Mouse (Mus musculus): ENCODE measurements around the gene Csnk2a2. TPM values are rescaled to one million over a fixed set of nuclear protein-coding genes. Genes with fewer than 3 reads are reported as not detected.

Csnk2a2 gene
- polyA plus RNA-seq, 1 experiment from 2014 or later = 11.1 TPM

DNA sequence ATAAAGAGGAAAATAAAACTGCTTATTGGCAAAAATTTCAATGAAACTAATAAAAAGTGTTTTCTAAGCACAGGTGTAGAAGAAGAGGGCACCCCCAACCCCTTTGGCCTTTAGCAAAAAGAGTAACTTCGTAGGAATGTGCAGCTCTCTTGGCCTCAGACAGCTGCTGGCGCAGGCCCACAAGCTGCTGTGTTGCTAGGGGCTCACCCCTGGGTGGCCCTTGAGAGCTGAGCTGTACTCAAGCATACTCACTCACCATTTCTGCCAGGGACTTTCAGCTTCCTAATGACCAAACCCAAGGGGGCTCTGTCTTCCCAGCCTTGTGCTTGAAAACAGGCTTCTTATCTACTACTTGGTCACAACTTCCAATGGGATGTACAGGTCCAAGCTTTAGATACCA, 23.3 kb downstream of the Csnk2a2 start:
- no peaks in the 10 kb centered on the region for H3K4me1 ChIP-seq
- no peaks in the 10 kb centered on the region for H3K9me3 ChIP-seq
- 81% methylated on average over 2 of the region's 2 CpGs for WGBS
- H3K4me2 ChIP-seq = no peak overlapping the region
- no peak overlapping the region for H3K27ac ChIP-seq
- ATAC-seq (ENCODE audit: insufficient number of reproducible peaks, low FRiP score, low TSS enrichment, low read depth) = no peak
- H3K27me3 ChIP-seq = no peaks in the 10 kb centered on the region
- no peak overlapping the region for H3K9ac ChIP-seq
- H3K4me3 ChIP-seq = no peak overlapping the region
- peaks cover 61% of the 10 kb centered on the region for H3K36me3 ChIP-seq

DNA sequence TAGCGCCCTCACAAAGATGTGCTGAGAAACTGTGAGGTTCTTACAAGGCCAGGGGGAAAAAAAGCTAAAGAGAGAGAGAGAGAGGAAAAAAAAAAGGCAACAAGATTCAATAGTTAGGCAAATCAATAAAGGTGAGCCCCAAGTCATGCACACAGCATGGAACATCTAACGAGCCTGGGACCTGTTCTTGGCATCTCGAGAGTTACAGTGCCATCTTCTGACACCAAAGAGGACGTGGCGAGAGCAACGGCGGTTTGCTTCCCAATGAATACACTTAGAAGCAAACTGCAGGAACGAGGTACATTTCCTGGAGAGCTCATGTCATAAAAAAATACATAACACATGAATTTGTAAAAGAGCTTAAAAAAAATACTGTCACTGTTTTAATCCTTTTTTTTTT, 37.3 kb downstream of the Csnk2a2 start:
- Histone ChIP-seq H3K4me2 (no peak overlapping the region), H3K9me3 (no peaks in the 10 kb centered on the region), H3K4me3 (no peak overlapping the region), H3K27ac (no peak overlapping the region), H3K36me3 (peaks cover 91% of the 10 kb centered on the region), H3K4me1 (no peaks in the 10 kb centered on the region), H3K9ac (no peak overlapping the region), H3K27me3 (no peaks in the 10 kb centered on the region)
- ATAC-seq (ENCODE audit: insufficient number of reproducible peaks, low FRiP score, low TSS enrichment, low read depth) = no peak
- 62% methylated on average over 8 of the region's 8 CpGs for WGBS

DNA sequence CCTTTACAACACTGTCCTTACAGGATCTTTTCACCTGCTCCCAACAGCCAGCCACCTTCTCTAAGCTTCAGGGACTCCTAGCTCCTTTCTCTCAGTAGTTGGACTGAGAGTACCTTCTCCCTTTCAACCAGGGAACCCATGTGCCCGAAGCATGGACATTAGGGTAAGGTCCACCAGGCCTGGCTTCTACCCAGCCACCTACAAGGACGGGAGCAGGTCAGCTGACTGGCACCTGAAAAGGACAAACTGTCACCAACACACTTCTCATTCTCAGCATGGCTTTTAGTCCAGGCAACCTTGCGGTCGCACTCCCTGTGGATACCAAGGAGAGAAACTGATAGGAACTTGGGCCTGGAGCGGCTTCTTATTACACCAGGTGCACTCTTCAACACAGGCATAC, 39.6 kb downstream of the Csnk2a2 start:
- WGBS = 97% methylated on average over 5 of the region's 5 CpGs
- Histone ChIP-seq H3K36me3 (peaks cover 78% of the 10 kb centered on the region), H3K9me3 (no peaks in the 10 kb centered on the region), H3K4me1 (no peaks in the 10 kb centered on the region), H3K4me3 (no peak overlapping the region), H3K27ac (no peak overlapping the region), H3K27me3 (no peaks in the 10 kb centered on the region), H3K9ac (no peak overlapping the region), H3K4me2 (no peak overlapping the region)
- ATAC-seq (ENCODE audit: insufficient number of reproducible peaks, low FRiP score, low TSS enrichment, low read depth) = no peak

DNA sequence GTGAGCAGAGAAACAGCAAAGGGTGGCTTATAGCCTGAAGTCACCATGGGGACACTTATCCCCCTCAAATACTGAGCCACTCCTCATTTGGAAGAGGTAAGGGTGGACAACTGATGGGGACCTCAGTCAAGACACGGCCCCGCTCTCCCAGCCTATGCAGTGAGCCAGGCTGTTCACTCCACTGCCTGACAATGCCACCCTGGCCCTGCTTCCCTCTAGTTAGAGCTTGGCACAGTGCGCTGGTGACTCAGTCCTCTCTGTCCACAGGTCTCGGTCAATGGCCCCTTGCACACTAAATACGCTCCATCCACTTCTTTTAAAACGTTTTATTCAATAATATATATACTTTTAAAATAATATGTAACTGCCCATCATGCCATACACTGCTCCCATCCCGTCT, 42.2 kb downstream of the Csnk2a2 start:
- Histone ChIP-seq H3K27me3 (no peaks in the 10 kb centered on the region), H3K4me3 (no peak overlapping the region), H3K4me1 (no peaks in the 10 kb centered on the region), H3K9me3 (no peaks in the 10 kb centered on the region), H3K4me2 (no peak overlapping the region), H3K36me3 (peaks cover 55% of the 10 kb centered on the region), H3K9ac (no peak overlapping the region), H3K27ac (no peak overlapping the region)
- no peak for ATAC-seq (ENCODE audit: insufficient number of reproducible peaks, low FRiP score, low TSS enrichment, low read depth)
- 89% methylated on average over 7 of the region's 7 CpGs for WGBS

DNA sequence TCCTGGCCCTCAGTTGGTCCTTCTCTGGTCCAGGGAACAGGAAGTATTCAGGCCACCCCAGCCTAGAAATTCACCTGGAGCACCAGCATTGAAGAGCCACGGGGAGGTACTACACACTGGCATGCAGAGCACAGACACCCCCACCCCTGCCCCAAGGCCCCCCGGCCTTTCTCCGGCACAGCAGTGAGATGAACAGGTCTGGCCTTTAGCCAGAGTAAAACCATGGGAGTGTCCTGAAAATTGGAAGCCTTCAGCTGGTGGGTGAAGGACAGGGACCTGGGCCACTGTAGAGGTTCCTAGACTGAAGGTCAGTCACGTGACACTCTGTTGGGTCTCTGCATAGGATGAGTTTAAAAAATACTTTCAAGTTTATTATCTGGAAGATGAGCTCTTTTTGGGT, 44.8 kb downstream of the Csnk2a2 start:
- 84% methylated on average over 4 of the region's 4 CpGs for WGBS
- H3K36me3 ChIP-seq = peaks cover 33% of the 10 kb centered on the region
- H3K27ac ChIP-seq = no peak overlapping the region
- H3K27me3 ChIP-seq = no peaks in the 10 kb centered on the region
- H3K4me1 ChIP-seq = no peaks in the 10 kb centered on the region
- no peak overlapping the region for H3K4me3 ChIP-seq
- no peaks in the 10 kb centered on the region for H3K9me3 ChIP-seq
- no peak overlapping the region for H3K9ac ChIP-seq
- H3K4me2 ChIP-seq = no peak overlapping the region
- ATAC-seq (ENCODE audit: insufficient number of reproducible peaks, low FRiP score, low TSS enrichment, low read depth) = no peak

DNA sequence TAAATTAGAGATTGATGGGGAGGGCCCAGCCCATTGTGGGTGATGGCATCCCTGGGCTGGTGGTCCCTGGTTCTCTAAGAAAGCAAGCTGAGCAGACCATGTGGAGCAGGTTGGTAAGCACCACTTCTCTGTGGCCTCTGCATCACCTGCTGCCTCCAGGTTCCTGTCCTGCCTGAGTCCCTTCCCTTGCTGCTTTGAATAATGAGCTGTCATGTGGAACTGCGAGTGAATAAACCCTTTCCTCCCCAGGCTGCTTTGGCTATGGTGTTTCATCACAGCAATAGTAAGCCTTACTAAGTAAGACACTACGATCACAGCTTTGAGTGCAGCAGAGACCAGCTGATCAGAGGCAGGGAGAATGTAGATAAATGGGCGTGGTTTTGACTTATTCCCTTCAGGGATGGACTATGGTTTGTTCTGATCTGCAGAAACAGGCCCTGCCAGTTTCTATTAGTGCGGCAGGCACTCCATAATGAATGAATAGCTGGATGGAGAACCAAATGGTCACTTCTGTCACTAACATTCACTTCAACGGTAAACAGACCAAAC, 48.3 kb downstream of the Csnk2a2 start:
- WGBS = 48% methylated on average over 5 of the region's 5 CpGs
- H3K9me3 ChIP-seq = no peaks in the 10 kb centered on the region
- H3K4me2 ChIP-seq = no peak overlapping the region
- H3K4me1 ChIP-seq = no peaks in the 10 kb centered on the region
- H3K9ac ChIP-seq = no peak overlapping the region
- H3K27ac ChIP-seq = no peak overlapping the region
- no peak for ATAC-seq (ENCODE audit: insufficient number of reproducible peaks, low FRiP score, low TSS enrichment, low read depth)
- no peak overlapping the region for H3K4me3 ChIP-seq
- no peaks in the 10 kb centered on the region for H3K27me3 ChIP-seq
- no peaks in the 10 kb centered on the region; the same call in 1 of the 2 replicates for H3K36me3 ChIP-seq

DNA sequence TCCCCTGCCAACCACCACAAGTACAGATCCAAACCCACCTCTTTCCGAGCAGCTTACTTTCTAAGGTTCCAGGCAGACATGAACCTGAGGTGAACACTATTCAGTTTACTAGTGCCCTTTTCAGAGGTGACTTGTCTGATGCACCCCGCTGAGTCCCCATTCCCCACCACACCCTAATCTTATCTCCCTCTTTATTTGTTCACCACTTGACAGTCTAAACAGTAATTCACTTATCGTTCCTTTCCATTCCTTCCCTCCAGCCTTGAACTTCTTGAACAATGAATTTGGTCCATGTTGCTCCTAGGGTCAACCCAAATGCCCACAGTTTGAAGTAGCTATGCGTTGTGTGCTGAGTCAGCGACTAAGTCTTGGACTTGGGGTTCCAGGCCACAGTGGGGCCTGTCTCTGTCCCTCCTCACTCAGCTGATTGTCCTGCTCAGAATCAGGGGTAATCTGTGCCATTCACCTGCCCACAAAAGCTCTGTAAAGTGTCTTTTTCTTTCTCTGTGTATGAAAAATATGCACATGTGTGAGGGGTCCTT, 49.6 kb downstream of the Csnk2a2 start:
- 86% methylated on average over 5 of the region's 5 CpGs for WGBS
- no peak overlapping the region for H3K4me2 ChIP-seq

DNA sequence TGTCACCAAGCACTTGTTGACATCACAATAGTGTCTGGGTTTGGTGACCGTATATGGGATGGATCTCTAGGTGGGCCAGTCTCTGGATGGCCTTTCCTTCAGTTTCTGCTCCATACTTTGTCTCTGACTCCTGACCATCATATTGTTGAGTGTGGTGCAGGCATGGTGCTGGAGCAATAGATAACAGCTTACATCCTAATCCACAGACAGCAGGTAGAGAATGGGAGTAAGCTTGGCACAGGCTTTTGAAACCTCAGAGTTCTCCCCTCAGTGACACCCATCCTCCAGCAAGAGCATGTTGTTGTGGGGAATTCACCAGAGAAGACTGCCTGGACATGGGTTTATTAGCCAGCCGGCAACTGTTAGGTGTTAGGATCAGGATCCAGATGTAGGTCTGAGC, 50.4 kb downstream of the Csnk2a2 start:
- no peak for ATAC-seq (ENCODE audit: insufficient number of reproducible peaks, low FRiP score, low TSS enrichment, low read depth)
- Histone ChIP-seq H3K9ac (no peak overlapping the region), H3K36me3 (no peaks in the 10 kb centered on the region), H3K27me3 (no peaks in the 10 kb centered on the region), H3K9me3 (no peaks in the 10 kb centered on the region), H3K4me3 (no peak overlapping the region), H3K27ac (no peak overlapping the region), H3K4me1 (no peaks in the 10 kb centered on the region), H3K4me2 (no peak overlapping the region)
- WGBS = 89% methylated on average over 2 of the region's 2 CpGs

More for the DNA sequence above, 49.6 kb downstream of the Csnk2a2 start:
- ATAC-seq (ENCODE audit: insufficient number of reproducible peaks, low FRiP score, low TSS enrichment, low read depth) = no peak
- Histone ChIP-seq H3K36me3 (no peaks in the 10 kb centered on the region), H3K9me3 (no peaks in the 10 kb centered on the region), H3K27me3 (no peaks in the 10 kb centered on the region), H3K27ac (no peak overlapping the region), H3K4me1 (no peaks in the 10 kb centered on the region), H3K9ac (no peak overlapping the region), H3K4me3 (no peak overlapping the region)

DNA sequence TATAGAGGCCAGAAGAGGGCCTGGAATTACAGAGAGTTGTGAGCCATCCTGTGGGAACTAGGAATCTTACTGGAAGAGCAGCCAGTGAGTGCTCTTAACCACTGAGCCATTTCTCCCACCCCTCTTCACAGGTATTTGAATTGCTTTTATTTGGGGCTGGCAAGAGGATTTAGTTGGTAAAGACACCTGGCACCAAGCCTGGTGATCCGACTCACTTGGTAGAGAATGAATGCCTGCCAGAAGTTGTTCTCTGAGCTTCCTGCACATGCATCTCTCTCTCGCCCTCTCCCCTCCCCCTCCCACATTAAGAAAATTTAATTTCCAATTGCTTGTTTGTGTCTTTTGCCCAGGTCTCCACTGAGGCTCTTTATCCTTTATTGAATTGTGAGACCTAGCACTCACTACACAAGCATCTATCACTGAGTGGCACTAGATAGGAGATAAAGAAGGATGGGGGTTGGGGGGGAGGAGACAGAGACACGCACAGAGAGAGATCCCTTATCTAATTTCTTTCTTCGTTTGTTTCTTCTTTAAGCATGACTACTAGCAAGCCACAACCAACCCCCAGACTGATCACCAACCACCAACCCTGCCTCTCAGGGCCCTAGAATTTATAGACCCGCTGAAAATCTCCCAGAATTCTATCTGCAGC, 52.4 kb downstream of the Csnk2a2 start:
- H3K36me3 ChIP-seq = no peaks in the 10 kb centered on the region
- no peak overlapping the region for H3K4me3 ChIP-seq
- no peaks in the 10 kb centered on the region for H3K27me3 ChIP-seq
- H3K9me3 ChIP-seq = no peaks in the 10 kb centered on the region
- peaks cover 14% of the 10 kb centered on the region for H3K4me1 ChIP-seq
- ATAC-seq (ENCODE audit: insufficient number of reproducible peaks, low FRiP score, low TSS enrichment, low read depth) = no peak
- no peak overlapping the region for H3K9ac ChIP-seq
- H3K27ac ChIP-seq = no peak overlapping the region
- no peak overlapping the region for H3K4me2 ChIP-seq
- WGBS = 44% methylated on average over 5 of the region's 5 CpGs

DNA sequence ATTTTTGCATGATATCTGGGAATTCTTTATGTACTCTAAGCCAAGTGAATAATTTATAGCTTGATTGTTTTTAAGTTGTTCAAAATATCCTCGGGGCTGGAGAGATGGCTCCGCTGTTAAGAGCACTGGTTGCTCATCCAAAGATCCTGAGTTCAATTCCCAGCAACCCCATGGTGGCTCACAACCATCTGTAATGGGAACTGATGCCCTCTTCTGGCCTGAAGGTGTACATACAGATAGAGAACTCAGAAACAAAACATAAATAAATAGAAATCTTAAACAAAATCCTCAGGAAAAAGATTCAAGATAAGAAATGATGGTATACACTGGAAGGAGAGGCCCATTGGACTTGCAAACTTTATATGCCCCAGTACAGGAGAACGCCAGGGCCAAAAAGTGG, 53.9 kb downstream of the Csnk2a2 start:
- Histone ChIP-seq H3K9ac (no peak overlapping the region), H3K4me2 (no peak overlapping the region), H3K36me3 (peaks cover 3% of the 10 kb centered on the region; the same call in 1 of the 2 replicates), H3K9me3 (no peaks in the 10 kb centered on the region), H3K27ac (no peak overlapping the region), H3K4me3 (no peak overlapping the region), H3K27me3 (no peaks in the 10 kb centered on the region), H3K4me1 (peaks cover 20% of the 10 kb centered on the region)
- ATAC-seq (ENCODE audit: insufficient number of reproducible peaks, low FRiP score, low TSS enrichment, low read depth) = no peak
- WGBS = 94% methylated on average over 3 of the region's 3 CpGs

DNA sequence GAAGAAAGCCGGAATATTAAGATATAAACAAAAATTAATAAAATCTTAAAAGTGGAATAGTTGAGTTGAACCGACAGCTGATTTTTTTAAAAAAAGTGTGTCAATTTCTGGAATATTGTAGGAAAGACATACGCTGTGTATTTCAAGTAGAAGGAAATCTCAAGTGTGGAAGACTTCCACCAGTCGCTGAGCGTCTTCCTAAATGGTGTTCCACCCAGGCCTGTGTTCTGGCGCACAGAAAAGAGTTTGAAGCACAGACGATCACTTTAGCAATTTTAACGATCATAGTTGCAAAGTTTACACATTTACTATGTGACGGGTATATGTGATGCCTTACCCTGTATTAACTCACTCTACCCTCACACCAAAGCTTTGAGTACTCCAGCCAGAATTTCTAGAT, 54.4 kb downstream of the Csnk2a2 start:
- H3K27ac ChIP-seq = peak overlapping the region; percentile 95; the same call in 1 of the 2 replicates

DNA sequence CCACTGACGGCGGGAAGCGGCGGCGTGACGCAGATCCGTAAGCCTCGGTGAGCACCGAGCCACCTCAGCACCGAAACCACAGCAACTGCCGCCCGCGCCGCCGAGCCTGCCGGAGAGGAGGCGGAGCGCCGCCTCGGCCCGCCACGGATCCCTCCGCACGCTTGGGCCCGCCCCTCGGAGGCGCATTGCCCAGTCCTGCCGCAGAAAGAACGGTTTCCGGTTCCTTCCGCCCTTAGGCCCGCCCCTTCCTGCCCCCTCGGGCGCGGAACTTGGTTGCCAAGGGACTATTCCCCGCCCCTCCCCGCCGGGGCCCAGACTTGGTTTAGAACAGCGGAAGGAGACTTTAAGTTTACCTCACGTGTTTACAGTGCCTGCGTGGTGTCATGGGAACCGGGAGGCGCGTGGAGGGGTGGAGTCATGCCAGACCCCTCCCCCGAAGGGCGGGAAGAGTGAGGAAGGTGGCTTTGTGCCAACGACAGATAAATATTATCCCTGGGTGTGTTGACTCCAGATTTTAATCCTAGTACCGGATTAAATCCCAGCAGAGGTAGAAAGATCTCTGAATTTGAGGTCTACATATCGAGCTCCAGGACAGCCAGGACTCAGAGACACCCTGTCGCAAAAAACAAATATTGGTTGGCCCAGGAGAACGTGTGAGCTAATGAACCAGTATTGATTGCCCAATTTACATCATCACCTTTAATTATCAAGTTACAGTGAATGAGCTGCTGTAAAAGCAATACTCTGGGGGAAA, 55.0 kb downstream of the Csnk2a2 start, which contains the start of gene Cfap20:
Cfap20 (minus strand) TSS at position 184 of the 754 bp plus-strand sequence.
- Histone ChIP-seq H3K27ac (peak within 1 kb of the TSS; percentile 95), H3K36me3 (peaks cover 3% of the 10 kb centered on the region; the same call in 1 of the 2 replicates), H3K9me3 (no peaks in the 10 kb centered on the region), H3K4me2 (peak within 1 kb of the TSS; percentile 76), H3K4me3 (peak within 1 kb of the TSS; percentile 99), H3K9ac (peak within 1 kb of the TSS; percentile 94), H3K4me1 (peaks cover 24% of the 10 kb centered on the region), H3K27me3 (no peaks in the 10 kb centered on the region)
- WGBS = 1% methylated on average over 50 of the region's 51 CpGs
- ATAC-seq (ENCODE audit: insufficient number of reproducible peaks, low FRiP score, low TSS enrichment, low read depth) = peak; percentile 97

More for the DNA sequence above, 54.4 kb downstream of the Csnk2a2 start:
- H3K9ac ChIP-seq = no peak overlapping the region
- no peaks in the 10 kb centered on the region for H3K27me3 ChIP-seq
- H3K4me2 ChIP-seq = peak overlapping the region; percentile 43; the same call in 1 of the 2 replicates
- peaks cover 20% of the 10 kb centered on the region for H3K4me1 ChIP-seq
- H3K36me3 ChIP-seq = peaks cover 3% of the 10 kb centered on the region; the same call in 1 of the 2 replicates
- 84% methylated on average over 9 of the region's 9 CpGs for WGBS
- no peaks in the 10 kb centered on the region for H3K9me3 ChIP-seq
- no peak for ATAC-seq (ENCODE audit: insufficient number of reproducible peaks, low FRiP score, low TSS enrichment, low read depth)
- H3K4me3 ChIP-seq = no peak overlapping the region; the same call in 1 of the 2 replicates
